Mouse (Mus musculus) brain, embryonic 14.5 days (tissue): ENCODE data around the gene Gas7.

Source experiments
- CTCF ChIP-seq: fragments of 200-500 bp; IDR thresholded peaks from 2 replicates; pipeline ENCODE4 v1.5.1; 2012; ENCODE audit warnings: inconsistent platforms, mild to moderate bottlenecking, moderate library complexity, borderline replicate concordance; ENCODE audit not compliant: insufficient read depth, insufficient read length; ENCODE audit errors: extremely low read depth
- POLR2A ChIP-seq: fragments of 200-500 bp; IDR thresholded peaks from 2 replicates; pipeline ENCODE4 v1.6.1; 2012; ENCODE audit warnings: mild to moderate bottlenecking, inconsistent platforms, borderline replicate concordance; ENCODE audit not compliant: poor library complexity, insufficient read depth, insufficient read length, severe bottlenecking; ENCODE audit errors: extremely low read depth

- TF ChIP-seq POLR2A = no peak
- TF ChIP-seq CTCF = no peak
These were observed 214.8 kb downstream of the Gas7 start for GRCm38 (mm10) chr11:67670031-67670430.
